Mouse (Mus musculus) brown adipose tissue, adult 24 weeks (tissue): ENCODE results near the gene Nudt12. TPM values are rescaled to one million over a fixed set of nuclear protein-coding genes. Genes with fewer than 3 reads are reported as not detected.

Experiments used
- H3K27ac ChIP-seq: fragments of 200-500 bp; replicated peaks from 2 replicates; pipeline ENCODE4 v1.5.1; 2012; ENCODE audit warnings: low read depth, mild to moderate bottlenecking, low read length
- H3K4me1 ChIP-seq: fragments of 200-500 bp; 2 replicates; pipeline ENCODE4 v1.6.1; 2012; ENCODE audit warnings: low read length, mixed read lengths; ENCODE audit not compliant: control insufficient read depth, insufficient read depth, insufficient read length
- H3K4me3 ChIP-seq: fragments of 200-500 bp; 2 replicates; pipeline ENCODE4 v1.5.1; 2012; ENCODE audit warnings: low read depth, mild to moderate bottlenecking, low read length, moderate library complexity; ENCODE audit not compliant: insufficient read depth
- polyA plus RNA-seq: library from polyadenylated mRNA; stranded (reverse); fragments of >200 nt; gene quantifications from 2 replicates; pipeline ENCODE4 v1.2.4, GENCODE M21; 2012; ENCODE audit not compliant: missing spikeins, insufficient read depth, insufficient read length

Nudt12 gene
- 70.2 and 71.0 TPM in 2 replicates for polyA plus RNA-seq

- H3K27ac ChIP-seq = peak within 1 kb of the TSS; percentile 99
- H3K4me1 ChIP-seq = peaks cover 4% of the 10 kb centered on the region; the same call in 1 of the 2 replicates
- H3K4me3 ChIP-seq = peak within 1 kb of the TSS; percentile 73
These were observed at the start of gene Nudt12 for GRCm38 (mm10) chr17:59013091-59013459. Gene Nudt12 (minus strand): TSS chr17:59013372.

- Histone ChIP-seq H3K27ac (no peak overlapping the region), H3K4me1 (no peaks in the 10 kb centered on the region), H3K4me3 (no peak overlapping the region)
These were observed 40.1 kb upstream of the Nudt12 start for GRCm38 (mm10) chr17:59053306-59053705.

GRCm38 (mm10) chr17:59039754-59040153 lies 26.6 kb upstream of the Nudt12 start:
- Histone ChIP-seq H3K4me1 (no peaks in the 10 kb centered on the region), H3K27ac (no peak overlapping the region), H3K4me3 (no peak overlapping the region)

GRCm38 (mm10) chr17:59033445-59033844 lies 20.3 kb upstream of the Nudt12 start:
- no peak overlapping the region for H3K4me3 ChIP-seq
- H3K27ac ChIP-seq = no peak overlapping the region
- H3K4me1 ChIP-seq = no peaks in the 10 kb centered on the region

GRCm38 (mm10) chr17:59026336-59026735 lies 13.2 kb upstream of the Nudt12 start:
- no peaks in the 10 kb centered on the region for H3K4me1 ChIP-seq
- H3K4me3 ChIP-seq = no peak overlapping the region
- no peak overlapping the region for H3K27ac ChIP-seq

- no peak overlapping the region for H3K27ac ChIP-seq
These were observed 11.3 kb upstream of the Nudt12 start for GRCm38 (mm10) chr17:59024502-59024901.

GRCm38 (mm10) chr17:59023971-59024370 lies 10.8 kb upstream of the Nudt12 start:
- Histone ChIP-seq H3K27ac (no peak overlapping the region), H3K4me1 (no peaks in the 10 kb centered on the region), H3K4me3 (no peak overlapping the region)

More at GRCm38 (mm10) chr17:59024502-59024901, 11.3 kb upstream of the Nudt12 start:
- H3K4me3 ChIP-seq = no peak overlapping the region
- H3K4me1 ChIP-seq = no peaks in the 10 kb centered on the region

GRCm38 (mm10) chr17:59018666-59019065 lies 5.5 kb upstream of the Nudt12 start:
- no peak overlapping the region for H3K4me3 ChIP-seq
- H3K27ac ChIP-seq = no peak overlapping the region
- H3K4me1 ChIP-seq = no peaks in the 10 kb centered on the region

GRCm38 (mm10) chr17:59012421-59013090 lies 616 bp downstream of the Nudt12 start:
- Histone ChIP-seq H3K4me3 (peak overlapping the region; percentile 73), H3K27ac (peak overlapping the region; percentile 99), H3K4me1 (peaks cover 4% of the 10 kb centered on the region; the same call in 1 of the 2 replicates)

- peaks cover 4% of the 10 kb centered on the region; the same call in 1 of the 2 replicates for H3K4me1 ChIP-seq
- peak overlapping the region; percentile 99 for H3K27ac ChIP-seq
- peak overlapping the region; percentile 23; the same call in 1 of the 2 replicates for H3K4me3 ChIP-seq
These were observed 1.4 kb downstream of the Nudt12 start for GRCm38 (mm10) chr17:59011546-59012307.

GRCm38 (mm10) chr17:58991275-58991674 lies 21.9 kb downstream of the Nudt12 start, which contains the start of gene Pdzph1:
Gene Pdzph1 (minus strand): TSS chr17:58991375.
- Histone ChIP-seq H3K27ac (no peak within 1 kb of the TSS), H3K4me1 (no peaks in the 10 kb centered on the region), H3K4me3 (no peak within 1 kb of the TSS)

- no peak overlapping the region for H3K27ac ChIP-seq
- H3K4me1 ChIP-seq = no peaks in the 10 kb centered on the region
- no peak overlapping the region for H3K4me3 ChIP-seq
These were observed 39.9 kb downstream of the Nudt12 start for GRCm38 (mm10) chr17:58973237-58973636.

GRCm38 (mm10) chr17:58959905-58960304 lies 53.3 kb downstream of the Nudt12 start:
- H3K27ac ChIP-seq = no peak overlapping the region
- no peak overlapping the region for H3K4me3 ChIP-seq
- no peaks in the 10 kb centered on the region for H3K4me1 ChIP-seq

GRCm38 (mm10) chr17:58957055-58957454 lies 56.1 kb downstream of the Nudt12 start:
- H3K4me3 ChIP-seq = no peak overlapping the region
- no peaks in the 10 kb centered on the region for H3K4me1 ChIP-seq
- no peak overlapping the region for H3K27ac ChIP-seq
